In the genomic region with DNA sequence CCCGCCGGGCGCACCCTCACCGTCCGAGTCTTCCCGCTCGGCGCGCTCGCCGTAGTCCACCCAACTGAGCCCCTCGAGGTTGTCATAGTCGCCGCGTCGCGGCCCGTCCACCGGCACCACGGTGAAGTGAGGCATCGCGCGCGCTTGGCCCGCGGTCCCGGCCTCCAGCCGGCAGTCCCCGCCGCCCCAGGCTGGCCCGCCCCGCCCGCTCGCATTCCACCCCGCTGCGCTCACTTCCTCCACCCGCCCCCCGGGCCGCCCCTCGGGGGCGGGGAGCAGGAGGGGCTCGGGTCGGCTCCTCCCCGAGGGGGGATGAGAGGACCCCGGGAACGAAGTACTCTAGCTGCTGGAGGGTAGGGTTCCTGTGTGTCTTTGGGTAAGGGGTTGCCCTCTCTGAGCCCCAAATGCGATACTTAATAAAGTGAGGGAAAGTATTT, we compare ENCODE assay signal across 8 mouse cellular contexts. TPM values are rescaled to one million over a fixed set of nuclear protein-coding genes. Genes with fewer than 3 reads are reported as not detected.
A peak's percentile ranks its signal among the peaks of the same experiment; 100 is the strongest.
DNase-seq lines count a peak whose midpoint lies in the region.

A gene (minus strand): TSS at position 193 of the 437 bp plus-strand sequence.

- intact Hi-C loops in heart, postnatal 14 days (cut with DNase I) = no loop called here

- peaks cover 50% of the 10 kb centered on the region for H3K27me3 ChIP-seq in forebrain, embryonic 10.5 days (ENCODE audit: poor library complexity, severe bottlenecking)

- no peaks in the 10 kb centered on the region for H3K36me3 ChIP-seq in forebrain, embryonic 10.5 days (replicated peaks)

- DNase-seq in CD4-positive helper T cell, adult 2 months (ENCODE audit: low read depth, low spot score) = peak; percentile 79
- DNase-seq in adrenal gland, adult 2 months = peak; percentile 92
- peak; percentile 68 for DNase-seq in forebrain, embryonic 10.5 days (ENCODE audit: extremely low spot score, low spot score)
- peak; percentile 90 to 91 for DNase-seq in heart, postnatal 14 days
- no peak for DNase-seq in layer of hippocampus, adult 8-10 months (ENCODE audit: low spot score in 2 of 2)
- peak; percentile 93 for DNase-seq in lung, postnatal 10 days
- peak; percentile 68 for DNase-seq in ovary, postnatal 14 days (ENCODE audit: low spot score)
- DNase-seq in urinary bladder, adult 18-20 months (ENCODE audit: low spot score in 2 of 2) = peak; percentile 73 to 78

- WGBS in forebrain, embryonic 10.5 days = under 1% methylated on average over 47 of the region's 47 CpGs

- H3K4me3 ChIP-seq in forebrain, embryonic 10.5 days = peak within 1 kb of the TSS; percentile 70

- peaks cover 39% of the 10 kb centered on the region for H3K4me1 ChIP-seq in forebrain, embryonic 10.5 days

- H3K9me3 ChIP-seq in forebrain, embryonic 10.5 days = no peaks in the 10 kb centered on the region

- peak within 1 kb of the TSS; percentile 84 for H3K27ac ChIP-seq in forebrain, embryonic 10.5 days

RNA-seq across cellular contexts. Expression of the gene that starts here (rescaled TPM):
- total RNA-seq in adrenal gland, adult 2 months (2021) = 10 to 100 TPM; 40.2 to 60.5 TPM
- polyA plus RNA-seq in adrenal gland, adult 2 months (2012; rRNA removed) = 62.4 and 63.2 TPM in 2 replicates
- 14.9 and 17.8 TPM in 2 replicates for polyA plus RNA-seq in forebrain, embryonic 10.5 days (2016; fragmentation: Nextera tagmentation; extraction: Ambion mirVana)
- total RNA-seq in heart, postnatal 14 days (2021) = 10 to 100 TPM; 50.8 to 52.0 TPM
- total RNA-seq in layer of hippocampus, adult 8-10 months (2022) = 10 to 100 TPM; 19.4 to 24.7 (median 22.1) TPM

Comparison
In these comparisons a context has a peak if more than half of its experiments do, and no peak if none do; other contexts are left out.
1. DNase-seq: peak in CD4-positive helper T cell, adult 2 months (single experiment), adrenal gland, adult 2 months (single experiment), forebrain, embryonic 10.5 days (single experiment), heart, postnatal 14 days (2 of 2), lung, postnatal 10 days (single experiment), ovary, postnatal 14 days (single experiment) and urinary bladder, adult 18-20 months (2 of 2); none in layer of hippocampus, adult 8-10 months (0 of 2).